Mouse (Mus musculus): ENCODE measurements around the gene Adnp.
"Not testable (repeated sequence)": the region's sequence is repeated elsewhere in the genome, so short reads cannot be mapped to it uniquely, and the experiment has no call there.

Adnp gene

DNA sequence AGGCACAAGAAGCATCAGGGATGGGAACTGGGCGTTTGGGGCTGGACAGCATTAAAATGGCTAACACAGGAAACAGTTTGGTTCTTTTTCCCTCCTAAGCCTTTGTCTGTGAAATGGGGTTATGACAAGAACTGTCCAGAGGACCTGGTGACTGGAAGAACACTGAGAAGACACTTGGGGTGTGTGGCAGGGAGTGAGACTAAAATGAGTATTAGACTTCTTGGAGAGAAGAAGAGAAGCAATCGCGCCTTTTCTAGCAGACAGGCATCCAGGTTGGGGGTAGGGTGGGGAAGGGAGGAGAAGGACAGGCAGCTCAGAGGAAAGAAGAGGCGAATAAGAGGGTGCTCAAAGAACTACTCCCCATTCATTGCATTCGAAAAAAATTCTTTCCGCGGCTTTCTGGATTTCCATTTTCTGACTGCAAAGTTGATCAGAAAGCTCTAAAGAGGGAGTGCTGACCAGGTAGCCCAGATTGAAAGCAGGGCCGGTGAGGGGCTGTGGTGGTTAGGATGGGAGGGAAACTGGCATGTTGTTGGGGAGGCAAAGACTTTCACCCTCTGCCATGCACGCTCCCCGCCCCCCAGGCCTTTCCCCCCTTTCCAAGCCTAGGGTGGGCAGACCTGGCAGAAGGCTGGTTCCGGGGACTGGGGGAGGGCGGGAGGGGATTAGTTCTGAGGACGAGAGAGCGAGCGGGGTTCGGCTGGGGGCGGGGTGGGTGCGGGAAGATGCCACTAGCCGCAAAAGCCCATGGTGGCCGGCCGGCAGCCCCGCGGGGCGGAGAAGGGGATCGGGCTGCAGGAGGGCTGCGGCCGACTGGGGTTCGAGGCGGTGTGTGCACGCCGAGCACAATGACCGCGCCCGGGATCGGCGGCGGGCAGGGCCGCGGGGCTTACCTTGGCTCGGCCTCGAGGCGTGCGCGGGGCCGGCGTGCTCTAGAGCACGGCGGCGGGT is 956 bp downstream of the Adnp start:
- peak in 1 of 2 experiments; percentile 40 for DNase-seq (ENCODE audit: low spot score in 2 of 2)

DNA sequence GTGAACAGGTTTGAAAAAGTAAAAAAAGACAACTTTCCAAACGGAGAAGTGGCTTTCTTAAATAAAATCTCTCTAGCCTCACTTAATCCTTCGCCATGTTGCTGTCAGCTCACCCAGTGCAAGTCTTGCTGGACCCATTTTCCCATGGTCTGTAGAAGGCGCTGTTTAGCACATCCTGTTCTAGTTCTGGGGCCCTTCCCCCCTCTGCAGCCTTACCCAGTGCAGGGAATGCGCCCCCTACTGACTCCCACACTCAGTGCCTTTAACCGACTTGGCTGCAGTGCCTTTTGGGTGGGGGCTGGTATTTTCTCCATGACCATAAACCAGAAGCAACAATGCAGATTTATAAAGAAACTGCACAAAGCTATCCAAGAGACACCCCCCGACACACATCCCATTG is 1.6 kb downstream of the Adnp start:
- peak; percentile 87 to 92 for DNase-seq (ENCODE audit: low spot score in 2 of 2)

DNA sequence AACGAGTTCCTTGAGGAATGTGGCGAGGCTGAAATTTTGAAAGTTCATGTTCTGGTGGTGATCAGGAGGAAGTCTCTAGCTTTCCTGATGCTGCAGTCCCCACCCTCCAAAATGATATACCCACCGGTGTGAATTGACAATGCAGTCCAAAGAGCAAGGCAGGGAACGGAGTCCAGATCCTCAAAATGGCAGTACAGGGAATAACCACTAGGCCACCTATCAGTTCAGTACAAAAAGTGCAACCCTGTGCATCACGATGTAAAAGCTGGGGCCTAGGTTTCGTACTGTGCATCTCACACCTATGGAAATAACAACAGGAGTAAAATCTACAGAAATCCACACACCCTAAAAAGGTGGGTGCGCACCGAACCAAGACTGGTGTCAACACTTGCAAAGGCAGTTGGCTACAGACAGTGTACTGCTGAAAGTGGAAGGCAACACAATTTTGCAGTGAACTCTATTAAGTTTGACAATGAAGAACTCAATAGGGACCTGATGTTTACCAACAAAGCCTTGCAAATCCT is 2.4 kb downstream of the Adnp start:
- DNase-seq (ENCODE audit: low spot score in 2 of 2) = no peak

DNA sequence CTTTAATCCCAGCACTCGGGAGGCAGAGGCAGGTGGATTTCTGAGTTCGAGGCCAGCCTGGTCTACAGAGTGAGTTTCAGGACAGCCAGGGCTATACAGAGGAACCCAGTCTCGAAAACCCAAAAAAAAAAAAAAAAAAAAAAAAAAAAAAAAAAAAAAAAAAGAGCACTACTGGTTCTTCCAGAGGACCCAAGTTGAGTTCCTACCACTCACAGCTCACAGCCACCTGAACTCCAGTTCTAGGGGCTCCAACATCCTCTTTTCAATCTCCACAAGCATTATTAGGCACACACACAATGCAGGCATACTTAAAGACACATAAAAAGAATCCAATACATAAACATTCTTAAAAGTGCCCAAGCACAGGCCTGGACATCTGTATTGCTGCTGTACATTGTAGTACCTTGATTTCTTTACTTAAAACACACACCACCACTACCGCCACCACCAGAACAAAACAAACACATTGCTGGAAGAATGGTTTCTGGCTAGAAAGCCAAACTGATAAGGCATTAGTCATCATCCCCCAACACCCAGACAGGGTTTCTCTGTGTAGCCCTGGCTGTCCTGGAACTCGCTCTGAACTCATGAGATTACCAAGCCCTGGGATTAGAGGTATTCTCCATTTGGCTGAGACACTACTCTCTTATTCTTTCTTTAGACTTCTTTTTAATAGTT is 6.8 kb downstream of the Adnp start:
- DNase-seq (ENCODE audit: low spot score in 2 of 2) = no peak

DNA sequence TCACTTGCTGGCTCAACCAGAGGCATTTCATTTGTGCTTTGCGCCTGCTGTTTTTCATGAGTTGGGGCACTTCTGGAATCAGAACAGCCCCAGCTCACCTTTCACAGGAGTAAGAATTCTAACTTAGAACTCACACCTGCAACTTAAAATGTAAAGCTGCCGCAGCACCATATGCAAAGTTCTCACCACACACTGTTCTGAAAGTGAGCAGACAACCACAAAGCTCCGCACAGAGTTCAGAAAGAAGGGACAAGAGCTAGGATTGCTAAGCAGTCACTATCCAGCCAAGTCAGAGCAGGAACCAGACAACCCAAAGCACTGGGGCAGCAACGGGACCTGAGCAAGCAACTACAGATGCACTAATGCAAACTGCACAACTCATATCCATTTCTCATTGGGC is 7.4 kb downstream of the Adnp start:
- DNase-seq (ENCODE audit: low spot score in 2 of 2) = no peak

DNA sequence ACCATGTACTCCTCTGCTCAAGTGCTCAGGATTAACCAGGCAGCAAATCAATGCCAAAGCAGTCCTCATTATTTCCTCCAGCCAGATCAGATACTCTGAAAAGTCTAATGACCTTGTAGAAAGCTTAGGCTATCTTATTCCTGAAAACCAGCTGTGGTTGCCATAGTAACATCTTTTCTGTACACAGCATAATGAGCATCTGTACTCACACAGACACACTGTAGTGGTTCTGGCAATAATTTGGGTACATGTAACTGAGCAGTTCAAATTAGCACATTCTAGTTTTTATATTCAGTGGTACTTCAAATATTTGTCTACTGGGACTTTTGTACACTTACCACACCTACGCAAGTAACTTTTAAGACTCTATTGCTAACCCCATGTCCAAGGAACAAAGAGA is 8.5 kb downstream of the Adnp start:
- DNase-seq (ENCODE audit: low spot score in 2 of 2) = no peak

DNA sequence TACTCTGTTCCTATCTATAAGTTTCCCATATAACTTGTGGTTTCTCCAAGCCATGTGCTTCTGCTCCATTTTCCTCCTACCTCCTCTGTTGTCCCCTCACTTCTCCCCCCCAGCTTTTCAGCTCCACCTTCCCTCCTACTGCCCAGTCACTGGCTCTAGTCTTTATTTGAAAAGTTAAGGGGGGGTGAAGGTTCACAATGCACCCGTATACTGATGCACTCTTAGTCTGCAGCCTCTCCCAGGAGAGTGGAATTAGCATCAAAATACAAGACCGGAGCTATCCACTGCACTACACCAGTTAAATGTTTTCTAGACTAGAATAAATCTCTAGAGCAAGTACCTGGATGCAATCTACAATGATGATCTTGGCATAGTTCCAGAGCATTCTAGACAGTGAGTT is 11.2 kb downstream of the Adnp start:
- DNase-seq (ENCODE audit: low spot score in 2 of 2) = no peak

DNA sequence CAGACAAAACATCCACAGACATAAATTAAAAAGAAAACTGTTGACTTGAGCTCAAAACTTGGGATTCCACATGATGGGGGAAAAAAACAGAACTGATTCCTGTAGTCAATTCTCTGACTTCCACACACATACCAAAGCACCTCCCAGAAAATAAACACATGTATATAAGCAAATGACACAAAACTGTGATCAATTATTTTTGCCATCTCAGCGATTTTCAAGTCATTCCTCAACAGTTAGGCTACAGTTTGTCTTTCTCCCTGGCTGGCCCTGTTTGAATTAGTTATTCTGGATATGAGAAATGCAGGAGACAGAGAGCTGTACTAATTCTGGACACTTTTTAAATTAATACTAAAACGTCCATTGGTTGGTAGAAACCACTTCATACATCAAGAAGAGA is 13.2 kb downstream of the Adnp start:
- no peak for DNase-seq (ENCODE audit: low spot score in 2 of 2)

DNA sequence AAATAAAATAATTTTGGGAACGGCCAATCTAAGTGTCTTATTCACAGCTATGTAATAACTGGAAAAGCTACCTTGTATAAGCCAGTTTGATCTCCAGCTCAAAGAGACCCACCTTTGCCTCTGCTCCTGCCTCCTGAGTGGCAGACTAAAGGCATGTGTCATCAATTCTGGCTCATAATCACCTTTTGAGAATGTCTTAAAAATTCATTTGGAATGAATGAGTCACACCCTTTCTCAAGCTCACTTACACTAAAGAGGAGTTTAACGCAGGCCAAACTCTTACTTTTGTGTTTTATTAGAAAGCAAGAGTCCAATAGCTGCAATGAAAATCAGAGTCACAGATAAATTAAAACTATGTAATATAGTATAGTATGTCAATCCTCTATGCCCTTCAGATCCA is 15.1 kb downstream of the Adnp start:
- DNase-seq (ENCODE audit: low spot score in 2 of 2) = no peak

DNA sequence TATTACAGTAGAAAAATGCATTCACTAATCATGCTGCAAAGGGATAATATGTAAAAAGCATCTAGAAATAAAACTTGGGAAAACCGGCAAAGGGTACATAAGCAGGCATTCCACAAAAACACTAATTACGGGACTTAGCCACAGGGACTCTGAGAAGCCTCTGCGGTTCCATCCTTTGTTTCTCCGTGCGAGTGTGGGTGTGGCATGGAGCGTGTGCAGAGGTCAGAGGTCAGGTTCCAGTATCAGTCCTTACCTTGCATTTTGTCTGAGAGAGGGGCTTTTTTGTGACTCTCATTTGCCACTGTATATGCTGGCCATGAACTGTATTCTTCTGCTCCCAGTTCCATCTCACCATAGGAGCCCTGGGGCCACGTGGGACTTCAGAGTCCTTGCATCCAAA is 31.0 kb downstream of the Adnp start:
- DNase-seq (ENCODE audit: low spot score in 2 of 2) = no peak

DNA sequence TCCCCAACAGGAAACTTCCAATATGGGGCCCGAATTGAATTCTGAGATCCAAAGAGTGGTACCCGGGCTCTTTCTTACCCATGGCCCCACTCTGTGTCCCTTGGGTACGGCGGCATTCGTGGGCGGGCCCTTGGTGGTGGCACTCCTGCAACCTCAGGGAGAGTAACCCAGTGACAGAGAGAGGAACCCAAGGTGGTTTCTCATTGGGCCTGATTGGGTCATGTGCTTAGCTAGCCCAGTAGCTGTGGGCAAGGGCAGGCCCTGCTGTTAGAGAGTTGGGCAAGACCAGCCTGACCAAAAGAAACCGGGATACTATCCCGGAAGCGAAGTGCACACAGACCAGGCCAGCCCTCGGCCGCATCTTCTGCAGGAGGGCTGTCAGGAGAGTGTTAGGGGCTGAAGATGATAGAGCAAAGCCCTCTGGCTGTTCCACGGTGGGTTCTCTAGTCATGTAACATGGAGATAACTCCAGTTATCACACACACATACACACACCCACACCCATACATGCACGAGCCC is 36.7 kb downstream of the Adnp start:
- DNase-seq (ENCODE audit: low spot score in 2 of 2) = no peak

DNA sequence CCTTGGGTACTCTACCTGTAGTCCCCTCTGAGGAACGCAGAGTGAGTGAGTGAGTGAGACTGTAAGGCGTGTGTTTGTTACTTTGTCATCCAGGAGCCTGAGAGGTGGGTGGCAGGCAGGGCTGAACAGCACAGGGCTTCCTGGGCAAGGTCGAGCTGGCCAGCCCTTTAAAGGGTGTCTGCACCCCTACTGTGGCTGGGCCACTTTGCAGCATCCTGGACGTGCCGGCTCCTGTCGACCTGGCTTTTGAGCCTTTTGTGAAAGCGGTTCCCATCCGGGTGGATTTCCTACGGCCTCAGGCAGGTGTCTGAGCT is 37.2 kb downstream of the Adnp start:
- DNase-seq (ENCODE audit: low spot score in 2 of 2) = no peak

DNA sequence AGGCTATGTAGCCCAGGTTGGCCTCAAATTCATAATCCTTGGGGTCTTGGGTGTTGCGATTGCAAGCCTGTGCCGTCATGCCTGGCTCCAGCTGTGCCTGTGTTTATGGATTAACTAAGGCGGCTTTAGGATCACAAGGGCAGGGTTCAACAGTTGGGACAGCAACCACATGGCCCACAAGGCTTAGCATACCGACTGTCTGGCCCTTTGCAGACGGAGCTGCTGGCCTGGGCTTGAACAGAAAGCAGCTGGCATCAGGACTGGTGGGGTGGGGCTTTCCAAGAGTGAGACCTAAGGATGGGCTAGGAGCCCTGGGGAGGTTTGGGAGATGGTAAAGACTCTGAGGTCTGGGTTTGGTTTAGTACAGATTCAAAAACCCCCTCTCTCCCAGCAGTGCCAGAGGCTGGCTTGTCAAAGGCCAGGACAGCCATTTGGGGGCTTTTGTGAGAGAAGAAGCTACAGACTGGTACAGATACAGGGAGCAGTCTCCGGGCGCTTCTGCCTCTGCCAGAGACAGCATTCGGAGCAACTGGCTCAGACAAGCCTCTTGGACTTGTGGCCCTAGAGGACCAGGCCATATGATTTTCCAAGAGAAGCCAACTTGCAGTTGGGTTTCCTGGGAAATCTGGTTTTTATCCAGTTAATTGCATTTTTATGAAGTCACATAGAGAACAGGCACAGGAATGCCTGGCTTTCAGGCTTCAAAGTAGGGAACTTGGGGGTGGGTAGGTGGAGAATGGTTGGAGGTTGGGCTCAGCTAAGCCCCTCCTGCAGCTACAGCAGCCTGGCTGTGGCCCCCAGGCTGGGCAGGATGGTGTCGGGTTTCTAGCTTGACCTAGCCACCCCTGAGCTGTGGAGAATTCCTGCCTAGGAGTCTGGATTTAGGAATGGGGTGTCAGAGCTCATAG is 37.8 kb downstream of the Adnp start:
- DNase-seq (ENCODE audit: low spot score in 2 of 2) = no peak

DNA sequence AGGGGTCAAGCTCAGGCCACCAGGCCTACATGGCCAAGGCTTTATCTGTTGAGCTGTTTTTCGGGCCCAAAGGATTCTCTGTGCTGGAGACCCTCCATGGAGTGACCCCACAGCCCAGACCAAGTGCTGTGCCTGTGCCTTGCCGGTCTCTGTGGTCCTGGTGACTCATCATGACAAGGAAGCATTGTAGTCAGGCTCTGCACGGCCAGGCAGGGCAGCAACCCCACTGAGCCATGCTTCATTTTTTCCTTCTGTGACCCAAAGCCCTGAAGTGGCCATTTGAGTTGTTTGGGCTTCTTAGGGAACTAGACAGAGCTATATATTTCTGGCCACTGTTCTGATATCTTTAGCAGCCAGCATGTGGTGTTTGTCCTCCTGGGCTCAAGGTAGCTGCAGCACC is 39.1 kb downstream of the Adnp start:
- no peak for DNase-seq (ENCODE audit: low spot score in 2 of 2)

DNA sequence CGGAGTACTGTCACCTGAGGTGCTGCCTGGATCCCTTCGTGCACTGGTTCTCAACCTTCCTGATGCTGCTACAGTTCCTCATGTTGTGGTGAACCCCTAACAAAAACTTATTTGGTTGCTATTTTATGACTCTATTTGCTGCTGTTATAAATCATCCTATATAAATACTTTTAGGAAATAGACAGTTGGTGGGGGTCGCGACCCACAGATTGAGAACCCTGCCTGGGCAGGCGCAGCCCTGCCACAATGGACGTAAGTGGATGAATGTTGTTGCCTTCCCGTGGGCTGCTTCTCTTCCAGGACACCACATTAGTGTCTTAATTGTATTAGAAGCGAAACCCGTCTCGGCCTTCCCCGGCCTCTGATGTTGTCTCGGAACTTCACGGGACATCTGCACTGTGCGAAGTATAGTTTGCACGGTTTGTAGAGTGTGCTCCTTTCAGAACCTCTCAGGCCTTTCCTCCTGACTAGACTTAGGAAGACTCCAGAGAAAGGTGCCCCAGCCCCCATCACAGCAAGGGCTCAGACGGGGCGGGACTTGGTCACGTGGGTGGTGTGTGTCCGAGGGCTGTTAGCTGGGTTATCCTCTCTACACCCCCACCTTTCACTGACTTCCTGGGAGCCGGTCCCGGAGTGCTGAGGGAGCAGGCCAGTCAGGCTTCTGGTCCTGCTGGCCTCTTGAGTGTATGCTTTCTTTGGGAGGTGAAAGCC is 40.0 kb downstream of the Adnp start:
- DNase-seq (ENCODE audit: low spot score in 2 of 2) = no peak

DNA sequence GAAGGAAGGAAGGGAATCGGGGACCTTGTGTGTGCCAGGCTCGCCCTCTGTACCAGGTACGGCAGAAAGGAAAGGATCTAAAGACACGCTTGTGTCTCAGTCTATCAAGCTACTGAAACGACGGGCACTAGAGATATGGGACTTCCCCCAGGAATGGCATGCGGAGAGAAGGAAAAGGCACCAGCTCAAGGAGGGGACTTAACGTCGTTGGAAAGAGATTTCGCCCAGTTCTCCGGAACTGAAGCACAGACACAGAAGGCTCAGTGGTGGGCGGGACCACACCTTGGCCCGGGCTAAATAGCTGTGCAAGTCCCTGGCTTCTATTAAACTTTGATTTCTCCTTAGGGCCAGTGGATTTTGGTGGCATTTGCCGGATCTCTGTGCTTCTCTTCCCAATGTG is 44.9 kb downstream of the Adnp start:
- no peak for DNase-seq (ENCODE audit: low spot score in 2 of 2)

DNA sequence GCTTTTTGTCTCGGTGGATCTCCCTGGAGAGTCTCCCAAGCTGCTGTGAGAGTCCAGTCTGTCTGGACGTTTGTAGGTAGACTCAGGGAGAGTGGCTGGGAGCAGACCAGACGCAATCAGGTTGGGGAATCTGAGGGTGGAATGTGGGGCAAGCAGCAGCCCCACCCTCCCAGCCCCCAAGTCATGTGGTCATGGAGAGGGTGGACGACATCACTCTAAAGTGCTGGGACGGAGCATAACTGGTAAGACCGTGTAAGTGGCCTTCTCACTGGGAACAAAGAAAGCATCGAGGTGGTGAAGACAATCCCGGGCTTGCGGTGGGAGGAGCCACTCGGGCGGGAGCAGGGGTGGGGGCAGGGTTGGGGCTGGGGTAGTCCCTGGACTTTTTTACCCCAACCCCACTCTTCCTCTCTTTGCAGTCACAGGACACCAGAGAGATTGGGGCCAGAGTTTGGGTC is 45.4 kb downstream of the Adnp start:
- no peak for DNase-seq (ENCODE audit: low spot score in 2 of 2)

DNA sequence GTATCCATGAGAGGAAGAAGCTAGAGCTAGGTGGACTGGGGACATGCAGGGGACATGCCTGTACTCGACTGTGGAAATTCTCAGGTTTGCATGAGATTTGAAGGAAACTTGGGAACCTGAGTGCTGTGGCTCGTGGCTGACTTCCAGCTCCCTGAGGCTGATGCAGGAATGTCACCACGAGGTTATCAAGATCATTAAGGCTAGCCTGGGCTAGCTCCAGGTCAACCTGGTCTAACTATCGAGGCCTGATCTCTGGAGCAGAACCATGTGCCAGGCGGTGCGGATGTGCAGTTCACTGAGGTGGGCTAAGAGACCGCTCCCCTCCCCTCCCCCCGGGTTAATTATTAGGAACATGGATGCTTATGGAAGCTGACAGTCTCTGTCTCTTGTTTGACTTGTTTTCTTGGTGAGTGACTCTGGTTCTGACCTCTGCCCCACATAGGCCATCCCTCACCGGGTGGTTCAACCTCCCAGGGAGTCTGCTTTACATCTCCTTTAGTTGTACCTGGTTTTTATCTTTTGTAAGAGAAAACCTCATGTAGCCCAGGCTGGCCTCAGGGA is 46.5 kb downstream of the Adnp start:
- DNase-seq (ENCODE audit: low spot score in 2 of 2) = no peak

DNA sequence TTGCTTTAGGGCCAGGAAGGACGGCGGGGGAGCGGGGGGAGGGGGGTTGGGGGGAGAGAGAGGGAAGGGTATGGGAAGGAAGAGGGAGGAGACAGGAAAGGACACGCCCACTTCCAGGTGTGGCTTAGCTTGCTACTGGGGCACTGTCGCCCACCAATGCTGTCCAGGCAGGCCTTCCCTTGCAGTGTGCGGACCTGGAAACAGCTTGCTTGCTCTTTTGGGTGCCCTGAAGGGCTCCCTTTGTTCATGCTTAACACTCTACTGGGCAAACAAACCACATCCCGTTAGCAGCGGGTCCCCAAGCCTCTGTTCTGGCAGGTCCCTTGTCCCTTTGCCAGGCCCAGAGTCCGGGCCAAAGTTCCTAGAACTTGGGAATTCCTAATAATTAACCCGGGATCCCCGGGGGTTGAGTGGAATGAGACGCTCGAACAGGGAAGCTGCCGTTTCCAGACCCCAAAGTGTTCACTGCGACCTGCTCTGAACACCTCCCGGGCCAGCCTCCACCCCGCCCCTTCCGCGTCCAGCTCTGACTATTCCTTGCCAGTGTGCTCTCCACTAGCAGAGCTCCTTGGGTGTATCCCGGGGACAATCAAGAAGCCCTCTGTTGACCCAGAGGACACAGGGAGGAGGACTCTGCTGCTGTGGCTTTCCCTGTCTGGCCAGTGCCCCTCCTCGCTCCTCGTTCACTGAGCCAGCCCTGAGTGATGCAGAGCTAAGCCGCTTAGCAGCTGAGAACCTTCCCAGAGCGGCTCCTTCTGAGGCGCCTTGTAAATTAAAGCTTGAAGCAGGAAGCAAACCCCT is 47.8 kb downstream of the Adnp start:
- no peak for DNase-seq (ENCODE audit: low spot score in 2 of 2)

DNA sequence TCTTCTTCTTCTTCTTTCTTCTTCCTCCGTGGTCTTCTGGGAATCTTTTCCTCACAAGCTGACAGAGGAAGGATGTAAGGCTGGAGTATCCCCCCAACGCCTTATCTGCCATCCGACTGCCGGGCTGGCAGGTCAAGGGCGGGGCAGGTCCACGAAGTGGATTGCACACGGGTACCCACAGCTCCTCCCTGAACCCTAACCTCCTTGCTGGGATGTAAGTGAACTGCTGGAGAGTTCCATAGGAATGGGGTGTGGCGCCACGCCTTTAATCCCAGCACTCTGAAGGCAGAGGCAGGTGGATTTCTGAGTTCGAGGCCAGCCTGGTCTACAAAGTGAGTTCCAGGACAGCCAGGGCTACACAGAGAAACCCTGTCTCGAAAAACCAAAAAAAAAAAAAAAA is 48.9 kb downstream of the Adnp start:
- not testable (repeated sequence) for DNase-seq (ENCODE audit: low spot score in 2 of 2)

Measured in frontal cortex, postnatal 36 days (tissue).